Mouse (Mus musculus): Measurements from ENCODE around the gene Galnt2.

Galnt2 gene

GRCm38 (mm10) chr8:124370422-124371183 lies 139.4 kb downstream of the Galnt2 start:
- DNase-seq (ENCODE audit: low spot score in 2 of 2) = no peak

- DNase-seq (ENCODE audit: low spot score in 2 of 2) = no peak
Measured at GRCm38 (mm10) chr8:124371410-124372123, 140.4 kb downstream of the Galnt2 start.

- DNase-seq (ENCODE audit: low spot score in 2 of 2) = no peak
Measured at GRCm38 (mm10) chr8:124373753-124374152, 142.6 kb downstream of the Galnt2 start.

GRCm38 (mm10) chr8:124375168-124375567 lies 144.0 kb downstream of the Galnt2 start:
- no peak for DNase-seq (ENCODE audit: low spot score in 2 of 2)

- DNase-seq (ENCODE audit: low spot score in 2 of 2) = no peak
Measured at GRCm38 (mm10) chr8:124375727-124376126, 144.5 kb downstream of the Galnt2 start.

GRCm38 (mm10) chr8:124376406-124376805 lies 145.2 kb downstream of the Galnt2 start:
- no peak for DNase-seq (ENCODE audit: low spot score in 2 of 2)

DNA sequence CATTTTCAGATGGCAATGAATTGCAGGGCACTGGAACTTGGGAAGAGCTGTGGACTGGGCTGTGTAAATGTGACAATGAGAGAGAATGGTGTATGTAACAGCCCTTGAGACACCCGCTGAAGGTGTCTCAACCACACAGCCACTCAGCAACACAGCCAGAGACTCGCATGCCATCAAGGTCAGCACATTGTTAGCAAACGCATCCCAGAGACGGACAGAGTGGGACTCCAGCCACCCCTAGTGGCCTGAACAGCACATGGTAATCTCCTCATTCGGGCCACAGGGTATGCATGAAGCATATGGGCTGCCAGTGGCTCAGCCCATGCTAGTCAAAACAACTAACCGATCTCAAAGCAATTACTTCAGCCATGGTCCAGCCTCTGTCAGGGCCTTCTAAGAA lies 148.1 kb downstream of the Galnt2 start:
- no peak for DNase-seq (ENCODE audit: low spot score in 2 of 2)

DNA sequence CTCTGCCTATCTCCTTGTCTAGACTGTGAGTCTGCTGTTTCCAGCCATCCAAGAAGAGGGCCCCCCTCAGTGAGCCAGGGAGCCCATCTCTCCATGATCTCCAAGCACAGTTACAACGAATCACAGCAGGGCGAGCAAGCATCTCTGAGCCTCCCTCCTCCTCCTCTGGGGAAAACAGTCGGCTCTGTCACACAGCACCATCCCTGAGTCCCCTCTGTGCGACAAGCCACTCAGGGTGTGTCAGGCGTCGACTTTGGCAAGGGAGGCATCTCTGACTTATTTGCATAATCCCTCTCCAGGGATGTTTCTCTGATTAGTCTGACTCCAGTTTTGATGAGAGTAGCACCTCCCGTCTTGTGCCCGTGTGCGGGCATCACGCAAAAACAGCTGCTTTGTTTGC lies 151.0 kb downstream of the Galnt2 start:
- no peak for DNase-seq (ENCODE audit: low spot score in 2 of 2)

DNA sequence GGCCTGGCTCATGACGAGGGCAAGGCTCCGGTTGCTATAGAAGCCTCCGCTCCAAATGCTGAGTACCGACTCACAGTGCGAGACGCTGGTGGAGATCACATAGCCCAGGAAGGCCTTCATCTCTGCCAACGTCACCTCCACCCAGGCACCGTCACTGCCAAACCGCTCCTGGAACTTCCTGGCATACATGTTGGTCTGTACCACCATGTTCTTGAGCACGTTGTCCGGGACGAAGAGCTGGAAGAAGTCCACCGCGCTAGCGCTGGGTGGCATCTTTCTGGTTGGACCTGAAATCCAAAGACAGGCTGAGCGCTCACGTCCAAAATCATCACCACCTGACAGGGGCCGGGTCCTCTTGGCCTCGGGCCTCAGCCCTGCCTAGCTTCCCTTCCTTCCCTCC lies 153.1 kb downstream of the Galnt2 start:
- no peak for DNase-seq (ENCODE audit: low spot score in 2 of 2)

- no peak for DNase-seq (ENCODE audit: low spot score in 2 of 2)
Measured at GRCm38 (mm10) chr8:124386225-124386899, 155.2 kb downstream of the Galnt2 start.

- DNase-seq (ENCODE audit: low spot score in 2 of 2) = no peak
Measured at GRCm38 (mm10) chr8:124389495-124389894, 158.3 kb downstream of the Galnt2 start.

GRCm38 (mm10) chr8:124391191-124391590 lies 160.0 kb downstream of the Galnt2 start:
- DNase-seq (ENCODE audit: low spot score in 2 of 2) = no peak

DNA sequence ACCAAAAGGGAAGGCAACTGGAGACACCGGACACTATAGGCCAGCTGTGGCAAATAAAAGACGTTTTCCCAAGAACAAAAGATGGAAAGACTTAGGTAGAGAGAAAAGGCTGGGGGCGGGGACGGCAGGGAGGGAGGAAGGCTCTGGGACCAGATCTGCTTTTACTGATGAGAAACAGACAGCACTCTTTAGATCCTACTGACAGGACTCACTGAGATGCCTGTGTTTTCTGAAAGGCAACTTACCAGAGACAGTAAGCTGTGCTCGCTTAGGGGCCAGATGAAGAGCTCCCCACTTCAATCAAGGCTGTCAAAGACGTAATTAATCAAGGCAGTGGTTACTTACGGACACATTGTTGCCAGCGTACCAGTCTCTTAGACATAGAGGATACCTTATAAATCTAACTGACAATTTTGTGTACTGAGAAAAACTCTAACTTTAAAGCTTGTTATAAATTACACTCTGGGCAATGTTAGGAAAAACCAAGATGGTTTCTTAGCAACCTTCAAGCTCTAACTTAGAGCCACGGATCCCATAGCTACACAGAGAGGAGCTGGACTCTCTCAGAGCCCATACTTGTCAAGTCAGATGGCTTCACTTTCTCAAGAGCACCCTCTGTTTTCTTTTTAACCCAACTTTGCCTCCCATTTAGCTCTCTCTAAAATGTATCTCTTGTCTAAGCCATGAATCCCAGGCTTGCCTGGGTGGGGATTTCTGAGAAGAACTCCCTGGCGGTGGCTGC lies 161.3 kb downstream of the Galnt2 start:
- no peak for DNase-seq (ENCODE audit: low spot score in 2 of 2)

DNA sequence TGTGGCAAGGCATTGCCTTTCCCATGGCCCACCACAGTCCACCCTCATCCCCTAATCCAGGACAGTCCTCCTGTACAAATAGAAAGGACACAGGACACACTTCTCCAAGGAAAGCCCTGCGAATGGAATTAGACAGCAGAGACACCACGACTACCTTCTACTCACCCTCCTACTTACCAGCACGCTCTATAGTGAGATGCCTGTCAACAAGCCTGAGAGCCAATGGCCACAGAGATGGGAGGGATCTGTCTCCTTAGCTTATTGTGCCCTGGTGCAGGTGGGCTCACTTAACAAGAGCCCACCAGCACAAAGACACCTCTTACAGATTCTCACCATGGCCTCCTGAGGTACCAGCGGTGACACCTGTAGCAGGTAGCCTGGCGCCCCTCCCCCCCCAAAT lies 161.8 kb downstream of the Galnt2 start:
- DNase-seq (ENCODE audit: low spot score in 2 of 2) = no peak

DNA sequence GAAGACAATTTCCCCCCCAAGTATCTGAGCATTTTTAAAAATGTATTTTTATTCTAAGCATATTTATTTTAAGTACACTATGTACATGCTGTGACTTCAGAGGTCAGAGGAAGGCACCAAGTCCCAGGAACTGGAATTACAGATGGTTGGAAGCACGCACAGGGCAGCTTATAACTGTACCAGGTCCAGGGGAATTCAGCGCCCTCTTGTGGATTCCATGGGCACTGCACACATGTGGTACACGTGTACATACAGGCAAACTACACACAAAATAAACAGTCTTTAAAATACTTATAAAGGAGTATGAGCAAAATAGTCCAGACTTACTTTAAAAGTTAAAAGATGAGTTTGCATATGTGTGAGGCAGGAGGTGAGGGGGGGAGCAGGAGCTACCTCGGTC lies 162.7 kb downstream of the Galnt2 start:
- no peak for DNase-seq (ENCODE audit: low spot score in 2 of 2)

- no peak for DNase-seq (ENCODE audit: low spot score in 2 of 2)
Measured at GRCm38 (mm10) chr8:124394951-124395350, 163.8 kb downstream of the Galnt2 start.
